8 mouse cellular contexts compared by ENCODE assay signal in genomic region chr8:71261234-71261633, GRCm38 (mm10). TPM values are rescaled to one million over a fixed set of nuclear protein-coding genes. Genes with fewer than 3 reads are reported as not detected.
DNase-seq lines count a peak whose midpoint lies in the region; ATAC-seq and TF ChIP-seq lines count a peak whose summit lies in the region.
"Had no signal": no experiment of that assay in that cellular context is flagged by ENCODE, and none has a peak within 500 bp of the region (broad histone marks: within the 10 kb centered on the region; RNA-seq: fewer than 3 reads in every experiment).

No protein-coding gene starts in this region.

- no peaks in the 10 kb centered on the region for H3K27me3 ChIP-seq in kidney, postnatal 0 days (ENCODE audit: insufficient read depth, low read length)
- H3K27me3 ChIP-seq in lung, postnatal 0 days (replicated peaks; ENCODE audit: insufficient read depth, low read length): no peaks in the 10 kb centered on the region

- H3K4me2 ChIP-seq in kidney, postnatal 0 days (ENCODE audit: low read length): no peak overlapping the region
- no peak overlapping the region for H3K4me2 ChIP-seq in lung, postnatal 0 days (replicated peaks; ENCODE audit: low read depth, low read length)
- H3K4me2 ChIP-seq: hindbrain, embryonic 14.5 days had no signal

- TF ChIP-seq EP300 in lung, postnatal 0 days (IDR thresholded peaks at IDR 0.05): no peak

- H3K36me3 ChIP-seq in kidney, postnatal 0 days (ENCODE audit: insufficient read depth, low read length): 0 out of 2 replicates have a peak, but pooled peaks cover 5% of the 10 kb centered on the region
- H3K36me3 ChIP-seq in lung, postnatal 0 days (ENCODE audit: insufficient read depth, low read length): no peaks in the 10 kb centered on the region

- H3K27ac ChIP-seq in kidney, postnatal 0 days: no peak overlapping the region
- H3K27ac ChIP-seq in lung, postnatal 0 days (ENCODE audit: low read length): no peak overlapping the region
- H3K27ac ChIP-seq: hindbrain, embryonic 14.5 days had no signal

- no peak overlapping the region for H3K4me3 ChIP-seq in kidney, postnatal 0 days (replicated peaks; ENCODE audit: low read depth, low read length)
- H3K4me3 ChIP-seq in lung, postnatal 0 days (ENCODE audit: low read depth, low read length): no peak overlapping the region

- ATAC-seq in kidney, postnatal 0 days (replicated peaks; ENCODE audit: low FRiP score, low read depth): no peak
- no peak for ATAC-seq in lung, postnatal 0 days

- no peaks in the 10 kb centered on the region for H3K4me1 ChIP-seq in kidney, postnatal 0 days (replicated peaks; ENCODE audit: insufficient read depth, low read length)
- no peaks in the 10 kb centered on the region for H3K4me1 ChIP-seq in lung, postnatal 0 days (ENCODE audit: insufficient read depth, low read depth, low read length)

- no peaks in the 10 kb centered on the region for H3K9me3 ChIP-seq in kidney, postnatal 0 days (replicated peaks; ENCODE audit: low read length)
- no peaks in the 10 kb centered on the region for H3K9me3 ChIP-seq in lung, postnatal 0 days (ENCODE audit: low read length)

- peak; percentile 51 for TF ChIP-seq CTCF in kidney, postnatal 0 days (IDR thresholded peaks at IDR 0.05; ENCODE audit: low read depth)
- TF ChIP-seq CTCF in lung, postnatal 0 days (IDR thresholded peaks at IDR 0.05): peak; percentile 52

- DNase-seq in kidney, postnatal 0 days (ENCODE audit: low spot score): peak; percentile 13
- no peak for DNase-seq in kidney, adult 11 months
- peak; percentile 36 for DNase-seq in MN1 (ENCODE audit: low spot score)
- DNase-seq in c-Kit-positive CD71-positive TER-119-negative erythroid progenitor cells, embryonic 14.5 days (ENCODE audit: low read depth): peak; percentile 41
- peak; percentile 24 for DNase-seq in lung, postnatal 0 days (ENCODE audit: low spot score)
- no peak for DNase-seq in cerebellum, postnatal 36 days
- no peak for DNase-seq in cerebellum, adult 11-12 months

- no peak overlapping the region for H3K9ac ChIP-seq in kidney, postnatal 0 days (ENCODE audit: low read depth, low read length)
- H3K9ac ChIP-seq in lung, postnatal 0 days (replicated peaks; ENCODE audit: low read depth): no peak overlapping the region
- H3K9ac ChIP-seq: hindbrain, embryonic 14.5 days had no signal

RNA-seq across cellular contexts. Expression of gene Myo9b, which starts 11.3 kb away (rescaled TPM):
- polyA plus RNA-seq in kidney, postnatal 0 days (2015; fragmentation: Nextera tagmentation; extraction: Ambion mirVana): 10.0 and 11.5 TPM in 2 replicates
- polyA plus RNA-seq in lung, postnatal 0 days (2015; fragmentation: Nextera tagmentation; extraction: Ambion mirVana): 9.1 and 9.6 TPM in 2 replicates

RNA-seq across cellular contexts. Expression of gene Haus8, which starts 11.5 kb away (rescaled TPM):
- 21.9 and 25.5 TPM in 2 replicates for polyA plus RNA-seq in kidney, postnatal 0 days (2015; fragmentation: Nextera tagmentation; extraction: Ambion mirVana)
- 13.5 and 18.9 TPM in 2 replicates for polyA plus RNA-seq in lung, postnatal 0 days (2015; fragmentation: Nextera tagmentation; extraction: Ambion mirVana)

Comparison
In these comparisons a context has a peak if more than half of its experiments do, and no peak if none do; other contexts are left out.
1. DNase-seq: peak in kidney, postnatal 0 days (single experiment), MN1 (single experiment), c-Kit-positive CD71-positive TER-119-negative erythroid progenitor cells, embryonic 14.5 days (single experiment) and lung, postnatal 0 days (single experiment); none in kidney, adult 11 months (single experiment), cerebellum, postnatal 36 days (0 of 2) and cerebellum, adult 11-12 months (single experiment).